Mouse (Mus musculus): ENCODE data around the gene Ccr6.
A peak's percentile ranks its signal among the peaks of the same experiment; 100 is the strongest.
"Not testable (repeated sequence)": the region's sequence is repeated elsewhere in the genome, so short reads cannot be mapped to it uniquely, and the experiment has no call there.

Gene Ccr6

GRCm38 (mm10) chr17:8235743-8236142, at the start of gene Ccr6:
Gene Ccr6, plus strand, starts transcription at chr17:8236043.
- no peak for DNase-seq (ENCODE audit: low spot score in 2 of 2)

- DNase-seq (ENCODE audit: low spot score in 2 of 2) = no peak
Observed at GRCm38 (mm10) chr17:8193678-8194077, 42.2 kb upstream of the Ccr6 start.

GRCm38 (mm10) chr17:8195685-8196376, 40.0 kb upstream of the Ccr6 start:
- DNase-seq (ENCODE audit: low spot score in 2 of 2) = no peak

- no peak for DNase-seq (ENCODE audit: low spot score in 2 of 2)
Observed at GRCm38 (mm10) chr17:8197652-8198051, 38.2 kb upstream of the Ccr6 start.

GRCm38 (mm10) chr17:8199067-8199935, 36.5 kb upstream of the Ccr6 start:
- DNase-seq (ENCODE audit: low spot score in 2 of 2) = peak in 1 of 2 experiments; percentile 38

- DNase-seq (ENCODE audit: low spot score in 2 of 2) = peak in 1 of 2 experiments; percentile 15
Observed at GRCm38 (mm10) chr17:8199936-8200330, 35.9 kb upstream of the Ccr6 start.

GRCm38 (mm10) chr17:8203487-8203886, 32.4 kb upstream of the Ccr6 start:
- no peak for DNase-seq (ENCODE audit: low spot score in 2 of 2)

GRCm38 (mm10) chr17:8205221-8205631, 30.6 kb upstream of the Ccr6 start:
- not testable (repeated sequence) for DNase-seq (ENCODE audit: low spot score in 2 of 2)

GRCm38 (mm10) chr17:8206691-8207090, 29.2 kb upstream of the Ccr6 start:
- DNase-seq (ENCODE audit: low spot score in 2 of 2) = no peak

GRCm38 (mm10) chr17:8209696-8210095, 26.1 kb upstream of the Ccr6 start:
- no peak for DNase-seq (ENCODE audit: low spot score in 2 of 2)

- no peak for DNase-seq (ENCODE audit: low spot score in 2 of 2)
Observed at GRCm38 (mm10) chr17:8210170-8210569, 25.7 kb upstream of the Ccr6 start.

- no peak for DNase-seq (ENCODE audit: low spot score in 2 of 2)
Observed at GRCm38 (mm10) chr17:8210675-8211074, 25.2 kb upstream of the Ccr6 start.

- no peak for DNase-seq (ENCODE audit: low spot score in 2 of 2)
Observed at GRCm38 (mm10) chr17:8211399-8211798, 24.4 kb upstream of the Ccr6 start.

- no peak for DNase-seq (ENCODE audit: low spot score in 2 of 2)
Observed at GRCm38 (mm10) chr17:8214369-8214768, 21.5 kb upstream of the Ccr6 start.

- DNase-seq (ENCODE audit: low spot score in 2 of 2) = no peak
Observed at GRCm38 (mm10) chr17:8215016-8215745, 20.7 kb upstream of the Ccr6 start.

GRCm38 (mm10) chr17:8223225-8223624, 12.6 kb upstream of the Ccr6 start:
- no peak for DNase-seq (ENCODE audit: low spot score in 2 of 2)

- DNase-seq (ENCODE audit: low spot score in 2 of 2) = no peak
Observed at GRCm38 (mm10) chr17:8224072-8224471, 11.8 kb upstream of the Ccr6 start.

- no peak for DNase-seq (ENCODE audit: low spot score in 2 of 2)
Observed at GRCm38 (mm10) chr17:8225166-8225565, 10.7 kb upstream of the Ccr6 start.

- DNase-seq (ENCODE audit: low spot score in 2 of 2) = no peak
Observed at GRCm38 (mm10) chr17:8225746-8226145, 10.1 kb upstream of the Ccr6 start.

- DNase-seq (ENCODE audit: low spot score in 2 of 2) = no peak
Observed at GRCm38 (mm10) chr17:8228622-8229021, 7.2 kb upstream of the Ccr6 start.

- no peak for DNase-seq (ENCODE audit: low spot score in 2 of 2)
Observed at GRCm38 (mm10) chr17:8229607-8230006, 6.2 kb upstream of the Ccr6 start.

GRCm38 (mm10) chr17:8232089-8232488, 3.8 kb upstream of the Ccr6 start:
- peak; percentile 82 for DNase-seq (ENCODE audit: low spot score in 2 of 2)

All from right cerebral cortex, postnatal 10 days (tissue).